Mouse (Mus musculus) small intestine, adult 2 months (tissue): Measurements from ENCODE around the gene Hs6st3.

Source experiments
- CTCF ChIP-seq: fragments of 200-500 bp; IDR thresholded peaks from 2 replicates; pipeline ENCODE4 v1.5.1; 2012; ENCODE audit warnings: low read depth, mild to moderate bottlenecking, control low read depth, inconsistent platforms, low read length, moderate library complexity, mixed read lengths; ENCODE audit not compliant: insufficient replicate concordance, insufficient read length; ENCODE audit errors: extremely low read depth
- POLR2A ChIP-seq: fragments of 200-500 bp; IDR thresholded peaks from 2 replicates; pipeline ENCODE4 v1.6.1; 2012; ENCODE audit warnings: low read depth, mild to moderate bottlenecking, control low read depth, inconsistent platforms, low read length, moderate library complexity

DNA sequence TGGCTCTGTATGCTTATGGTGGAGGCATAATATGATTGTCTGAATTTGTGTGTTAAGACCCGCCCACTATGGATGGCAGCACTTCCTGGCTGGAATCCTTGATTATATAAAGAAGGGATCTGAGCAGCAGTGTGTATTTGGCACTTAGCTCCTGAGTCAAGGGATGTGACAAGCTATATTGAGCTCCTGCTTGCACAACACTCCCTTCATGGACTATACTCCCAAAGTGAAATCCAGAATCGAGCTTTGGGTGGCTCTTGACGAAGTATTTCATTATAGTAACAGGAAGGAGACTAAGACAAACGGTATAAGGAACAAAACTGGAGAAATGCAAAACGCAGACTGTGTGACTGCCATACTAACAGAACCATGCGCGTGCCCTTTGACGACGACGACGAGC, 660.4 kb downstream of the Hs6st3 start:
- no peak for TF ChIP-seq CTCF
- no peak for TF ChIP-seq POLR2A
